Mouse (Mus musculus) lung, adult 2 months (tissue): ENCODE data around the gene Gm37240.

Experiments used
- CTCF ChIP-seq: fragments of 200-500 bp; IDR thresholded peaks from 2 replicates; pipeline ENCODE4 v1.5.1; 2011; ENCODE audit warnings: mild to moderate bottlenecking, low read length, control low read depth; ENCODE audit not compliant: insufficient read depth
- POLR2A ChIP-seq: fragments of 200-500 bp; IDR thresholded peaks from 2 replicates; pipeline ENCODE4 v1.6.1; 2011; ENCODE audit warnings: low read depth, mild to moderate bottlenecking, control low read depth, low read length, borderline replicate concordance; ENCODE audit errors: extremely low read depth

DNA sequence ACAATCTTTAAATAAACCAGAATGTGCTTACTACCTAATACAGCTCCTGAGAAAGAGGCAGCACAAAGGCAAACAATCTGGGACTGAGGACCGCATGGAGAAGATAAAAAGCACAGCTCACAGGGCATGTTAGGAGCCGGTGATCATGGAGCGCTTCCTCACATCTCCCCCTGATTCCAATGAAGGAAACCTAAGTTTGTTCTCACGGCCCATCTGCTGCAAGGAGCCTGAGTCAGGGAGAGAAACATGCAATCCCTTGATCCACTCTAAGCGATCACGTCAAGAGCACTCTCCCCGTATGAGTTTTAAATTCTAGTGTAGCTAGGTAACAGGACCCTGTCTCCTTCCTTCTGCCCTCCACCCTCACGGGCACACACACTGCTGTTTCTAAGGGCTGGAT is 210.2 kb downstream of the Gm37240 start:
- no peak for TF ChIP-seq CTCF
- no peak for TF ChIP-seq POLR2A
